Mouse (Mus musculus) layer of hippocampus, adult 11-12 months (tissue): ENCODE measurements around the gene Boll.
A peak's percentile ranks its signal among the peaks of the same experiment; 100 is the strongest.

ENCODE experiments used
- DNase-seq: peaks from one replicate; pipeline ENCODE4 v3.0.0; 2022; ENCODE audit warnings: low spot score

Boll gene

GRCm38 (mm10) chr1:55238496-55238895 lies 124.8 kb downstream of the Boll start:
- no peak for DNase-seq

GRCm38 (mm10) chr1:55237643-55238161 lies 125.6 kb downstream of the Boll start:
- no peak for DNase-seq

- DNase-seq, result peak; percentile 94
These were observed 126.2 kb downstream of the Boll start, which contains the start of gene Mars2 for GRCm38 (mm10) chr1:55236890-55237642. Gene Mars2 (plus strand): TSS chr1:55237177.

- DNase-seq, result no peak
These were observed 126.8 kb downstream of the Boll start for GRCm38 (mm10) chr1:55236487-55236886.

- no peak for DNase-seq
These were observed 128.3 kb downstream of the Boll start for GRCm38 (mm10) chr1:55234910-55235520.

- no peak for DNase-seq
These were observed 134.9 kb downstream of the Boll start for GRCm38 (mm10) chr1:55228256-55228884.

- no peak for DNase-seq
These were observed 135.9 kb downstream of the Boll start for GRCm38 (mm10) chr1:55227376-55227775.

GRCm38 (mm10) chr1:55226011-55226857 lies 137.0 kb downstream of the Boll start, which contains the start of gene Rftn2:
Gene Rftn2 (minus strand): TSS chr1:55226782.
- no peak for DNase-seq

GRCm38 (mm10) chr1:55225398-55225797 lies 137.9 kb downstream of the Boll start:
- no peak for DNase-seq

GRCm38 (mm10) chr1:55224111-55224510 lies 139.2 kb downstream of the Boll start:
- no peak for DNase-seq

GRCm38 (mm10) chr1:55223026-55223425 lies 140.2 kb downstream of the Boll start:
- no peak for DNase-seq

GRCm38 (mm10) chr1:55221352-55221751 lies 141.9 kb downstream of the Boll start:
- peak; percentile 38 for DNase-seq

GRCm38 (mm10) chr1:55217191-55217590 lies 146.1 kb downstream of the Boll start:
- DNase-seq, result no peak

- DNase-seq, result no peak
These were observed 148.0 kb downstream of the Boll start for GRCm38 (mm10) chr1:55215185-55215813.

- DNase-seq, result no peak
These were observed 149.3 kb downstream of the Boll start for GRCm38 (mm10) chr1:55213936-55214335.

GRCm38 (mm10) chr1:55213475-55213874 lies 149.8 kb downstream of the Boll start:
- no peak for DNase-seq

GRCm38 (mm10) chr1:55212771-55213170 lies 150.5 kb downstream of the Boll start:
- DNase-seq, result no peak

GRCm38 (mm10) chr1:55211081-55211480 lies 152.2 kb downstream of the Boll start:
- DNase-seq, result no peak

- no peak for DNase-seq
These were observed 152.9 kb downstream of the Boll start for GRCm38 (mm10) chr1:55210202-55210965.

- no peak for DNase-seq
These were observed 154.6 kb downstream of the Boll start for GRCm38 (mm10) chr1:55208500-55209140.
